Mouse (Mus musculus) lung, embryonic 14.5 days (tissue): ENCODE results near the gene Lrrn2. TPM values are rescaled to one million over a fixed set of nuclear protein-coding genes. Genes with fewer than 3 reads are reported as not detected.
A peak's percentile ranks its signal among the peaks of the same experiment; 100 is the strongest.
"Not testable (repeated sequence)": the region's sequence is repeated elsewhere in the genome, so short reads cannot be mapped to it uniquely, and the experiment has no call there.

Experiments used
- ATAC-seq: fragments of 200-750 bp; cut with Nextera tagmentation; 2 replicates; pipeline ENCODE4 v1.8.0; 2017; ENCODE audit warnings: mild to moderate bottlenecking, moderate TSS enrichment, moderate library complexity; ENCODE audit not compliant: insufficient read depth
- DNase-seq: peaks from one replicate; pipeline ENCODE4 v3.0.0-alpha.2; 2015
- H3K27ac ChIP-seq: fragments of 300-500 bp; sonication (generic); 2 replicates; pipeline ENCODE4 v1.5.1; 2014; ENCODE audit warnings: low read depth, mild to moderate bottlenecking, moderate library complexity
- H3K27me3 ChIP-seq: fragments of 300-500 bp; sonication (generic); 2 replicates; pipeline ENCODE4 v1.6.1; 2014; ENCODE audit warnings: low read length, control low read depth; ENCODE audit not compliant: insufficient read depth
- H3K36me3 ChIP-seq: fragments of 300-500 bp; sonication (generic); 2 replicates; pipeline ENCODE4 v1.6.1; 2014; ENCODE audit warnings: control low read depth; ENCODE audit not compliant: insufficient read depth
- H3K4me1 ChIP-seq: fragments of 300-500 bp; sonication (generic); 2 replicates; pipeline ENCODE4 v1.6.1; 2014; ENCODE audit warnings: antibody characterized with exemption, control low read depth; ENCODE audit not compliant: insufficient read depth
- H3K4me2 ChIP-seq: fragments of 300-500 bp; sonication (generic); 2 replicates; pipeline ENCODE4 v1.6.1; 2014; ENCODE audit warnings: mild to moderate bottlenecking
- H3K4me3 ChIP-seq: fragments of 300-500 bp; sonication (generic); 2 replicates; pipeline ENCODE4 v1.5.1; 2014; ENCODE audit warnings: low read depth, low read length
- H3K9ac ChIP-seq: fragments of 300-500 bp; sonication (generic); 2 replicates; pipeline ENCODE4 v1.6.1; 2014
- H3K9me3 ChIP-seq: fragments of 300-500 bp; sonication (generic); 2 replicates; pipeline ENCODE4 v1.6.1; 2016; ENCODE audit warnings: low read depth, low read length, control low read depth
- CTCF ChIP-seq: IDR thresholded peaks from 2 replicates; pipeline ENCODE4 v1.5.1; 2016; ENCODE audit warnings: antibody characterized with exemption, low read depth
- WGBS: fragments of 180-500 bp; shearing (Covaris S2); extraction: QIAGEN DNeasy Blood & Tissue Kit; methylation state at CpG from one replicate; pipeline ENCODE4 v1.1.7; 2014; 5-methylcytosine and 5-hydroxymethylcytosine counted together
- polyA plus RNA-seq: library from polyadenylated mRNA; unstranded; fragments of >200 nt; fragmentation: Nextera tagmentation; extraction: Ambion mirVana; gene quantifications from 2 replicates; pipeline ENCODE4 v1.2.1, GENCODE M21; 2014

Lrrn2 gene
- polyA plus RNA-seq, 1 experiment from 2014 or later, result 3.2 TPM

- no peaks in the 10 kb centered on the region for H3K27me3 ChIP-seq
- H3K27ac ChIP-seq, result no peak overlapping the region
- H3K9me3 ChIP-seq, result no peaks in the 10 kb centered on the region
- H3K4me3 ChIP-seq, result no peak overlapping the region
- no peak for TF ChIP-seq CTCF
- no peaks in the 10 kb centered on the region for H3K4me1 ChIP-seq
- H3K4me2 ChIP-seq, result no peak overlapping the region
- no peak overlapping the region for H3K9ac ChIP-seq
- DNase-seq (no peak), ATAC-seq (no peak)
- WGBS, result 74% methylated on average over 5 of the region's 5 CpGs
- no peaks in the 10 kb centered on the region for H3K36me3 ChIP-seq
Measured at GRCm38 (mm10) chr1:132956809-132957208, 76.7 kb downstream of the Lrrn2 start.

GRCm38 (mm10) chr1:132961751-132962150, 81.7 kb downstream of the Lrrn2 start:
- H3K9ac ChIP-seq, result no peak overlapping the region
- no peaks in the 10 kb centered on the region for H3K9me3 ChIP-seq
- no peak for TF ChIP-seq CTCF
- no peak for DNase-seq
- H3K27me3 ChIP-seq, result no peaks in the 10 kb centered on the region
- H3K36me3 ChIP-seq, result no peaks in the 10 kb centered on the region
- no peak overlapping the region for H3K4me2 ChIP-seq
- no peak overlapping the region for H3K27ac ChIP-seq
- no peak for ATAC-seq
- 81% methylated on average over 3 of the region's 3 CpGs for WGBS
- no peak overlapping the region for H3K4me3 ChIP-seq
- H3K4me1 ChIP-seq, result no peaks in the 10 kb centered on the region

GRCm38 (mm10) chr1:132964106-132964505, 84.0 kb downstream of the Lrrn2 start:
- no peaks in the 10 kb centered on the region for H3K36me3 ChIP-seq
- DNase-seq (no peak), ATAC-seq (no peak)
- H3K9me3 ChIP-seq, result no peaks in the 10 kb centered on the region
- TF ChIP-seq CTCF, result no peak
- H3K9ac ChIP-seq, result no peak overlapping the region
- H3K27me3 ChIP-seq, result no peaks in the 10 kb centered on the region
- WGBS, result 78% methylated on average over 2 of the region's 2 CpGs
- no peak overlapping the region for H3K4me2 ChIP-seq
- no peak overlapping the region for H3K27ac ChIP-seq
- H3K4me1 ChIP-seq, result no peaks in the 10 kb centered on the region
- no peak overlapping the region for H3K4me3 ChIP-seq

- Histone ChIP-seq H3K4me3 (no peak overlapping the region), H3K4me1 (no peaks in the 10 kb centered on the region), H3K9me3 (no peaks in the 10 kb centered on the region), H3K27me3 (no peaks in the 10 kb centered on the region), H3K9ac (no peak overlapping the region), H3K36me3 (no peaks in the 10 kb centered on the region), H3K27ac (no peak overlapping the region), H3K4me2 (no peak overlapping the region)
- TF ChIP-seq CTCF, result no peak
- ATAC-seq (no peak), DNase-seq (no peak)
- WGBS, result 63% methylated on average over 4 of the region's 4 CpGs
Measured at GRCm38 (mm10) chr1:132964691-132965090, 84.6 kb downstream of the Lrrn2 start.

- H3K9ac ChIP-seq, result no peak overlapping the region
- no peak for ATAC-seq
- TF ChIP-seq CTCF, result peak; percentile 87
- no peak overlapping the region for H3K4me3 ChIP-seq
- H3K27me3 ChIP-seq, result no peaks in the 10 kb centered on the region
- no peaks in the 10 kb centered on the region for H3K9me3 ChIP-seq
- peak; percentile 70 for DNase-seq
- no peaks in the 10 kb centered on the region for H3K36me3 ChIP-seq
- no peak overlapping the region for H3K27ac ChIP-seq
- 28% methylated on average over 6 of the region's 6 CpGs for WGBS
- H3K4me1 ChIP-seq, result no peaks in the 10 kb centered on the region
- H3K4me2 ChIP-seq, result no peak overlapping the region
Measured at GRCm38 (mm10) chr1:132968659-132969058, 88.6 kb downstream of the Lrrn2 start.

GRCm38 (mm10) chr1:132977402-132977801, 97.3 kb downstream of the Lrrn2 start:
- H3K4me1 ChIP-seq, result no peaks in the 10 kb centered on the region
- H3K27me3 ChIP-seq, result no peaks in the 10 kb centered on the region
- ATAC-seq, result no peak
- H3K9me3 ChIP-seq, result no peaks in the 10 kb centered on the region
- H3K9ac ChIP-seq, result no peak overlapping the region
- TF ChIP-seq CTCF, result no peak
- whole genome bisulfite sequencing, result 74% methylated on average over 1 of the region's 1 CpGs
- H3K36me3 ChIP-seq, result no peaks in the 10 kb centered on the region
- no peak for DNase-seq
- no peak overlapping the region for H3K4me3 ChIP-seq
- no peak overlapping the region for H3K4me2 ChIP-seq
- no peak overlapping the region for H3K27ac ChIP-seq

- H3K27ac ChIP-seq, result no peak overlapping the region
- H3K4me2 ChIP-seq, result no peak overlapping the region
- H3K9ac ChIP-seq, result no peak overlapping the region
- WGBS, result 84% methylated on average over 6 of the region's 6 CpGs
- no peaks in the 10 kb centered on the region for H3K9me3 ChIP-seq
- no peaks in the 10 kb centered on the region for H3K4me1 ChIP-seq
- H3K4me3 ChIP-seq, result no peak overlapping the region
- peaks cover 24% of the 10 kb centered on the region for H3K36me3 ChIP-seq
- ATAC-seq (no peak), DNase-seq (no peak)
- TF ChIP-seq CTCF, result no peak
- no peaks in the 10 kb centered on the region for H3K27me3 ChIP-seq
Measured at GRCm38 (mm10) chr1:132981232-132981631, 101.2 kb downstream of the Lrrn2 start.

- WGBS, result 56% methylated on average over 7 of the region's 7 CpGs
- peaks cover 33% of the 10 kb centered on the region for H3K36me3 ChIP-seq
- H3K9ac ChIP-seq, result no peak overlapping the region
- no peaks in the 10 kb centered on the region for H3K4me1 ChIP-seq
- H3K27ac ChIP-seq, result no peak overlapping the region
- DNase-seq (peak; percentile 84), ATAC-seq (0 out of 2 replicates have a peak, but pooled peaks have one; percentile 35)
- no peak overlapping the region for H3K4me2 ChIP-seq
- H3K4me3 ChIP-seq, result no peak overlapping the region
- peak; percentile 78 for TF ChIP-seq CTCF
- no peaks in the 10 kb centered on the region for H3K27me3 ChIP-seq
- H3K9me3 ChIP-seq, result no peaks in the 10 kb centered on the region
Measured at GRCm38 (mm10) chr1:132982728-132983127, 102.7 kb downstream of the Lrrn2 start.

- H3K27ac ChIP-seq, H3K9me3 ChIP-seq, DNase-seq, ATAC-seq, H3K4me1 ChIP-seq, H3K4me2 ChIP-seq, H3K27me3 ChIP-seq, H3K4me3 ChIP-seq, H3K9ac ChIP-seq: not testable (repeated sequence)
- peaks cover 77% of the 10 kb centered on the region for H3K36me3 ChIP-seq
- WGBS, result 63% methylated on average over 12 of the region's 12 CpGs
Measured at GRCm38 (mm10) chr1:132988556-132989459, 108.7 kb downstream of the Lrrn2 start.
